Mouse (Mus musculus) neural tube, embryonic 14.5 days (tissue): ENCODE results near the gene Opcml. TPM values are rescaled to one million over a fixed set of nuclear protein-coding genes. Genes with fewer than 3 reads are reported as not detected.
A peak's percentile ranks its signal among the peaks of the same experiment; 100 is the strongest.

Experiments
- ATAC-seq: fragments of 200-750 bp; cut with Nextera tagmentation; 2 replicates; pipeline ENCODE4 v1.8.0; 2017; ENCODE audit warnings: low read depth, mild to moderate bottlenecking, moderate TSS enrichment, moderate library complexity
- H3K27ac ChIP-seq: fragments of 300-500 bp; sonication (generic); 2 replicates; pipeline ENCODE4 v1.5.1; 2014; ENCODE audit warnings: low read depth, mild to moderate bottlenecking, control low read depth, low read length, moderate library complexity, mixed read lengths
- H3K27me3 ChIP-seq: fragments of 300-500 bp; sonication (generic); 2 replicates; pipeline ENCODE4 v1.6.1; 2014; ENCODE audit warnings: low read length; ENCODE audit not compliant: control insufficient read depth, insufficient read depth
- H3K36me3 ChIP-seq: fragments of 300-500 bp; sonication (generic); 2 replicates; pipeline ENCODE4 v1.6.1; 2014; ENCODE audit warnings: low read length, mixed read lengths; ENCODE audit not compliant: control insufficient read depth, insufficient read depth
- H3K4me1 ChIP-seq: fragments of 300-500 bp; sonication (generic); 2 replicates; pipeline ENCODE4 v1.6.1; 2014; ENCODE audit warnings: low read length; ENCODE audit not compliant: control insufficient read depth, insufficient read depth
- H3K4me2 ChIP-seq: fragments of 300-500 bp; sonication (generic); 2 replicates; pipeline ENCODE4 v1.6.1; 2014; ENCODE audit warnings: mild to moderate bottlenecking, low read depth, low read length, control low read depth
- H3K4me3 ChIP-seq: fragments of 300-500 bp; sonication (generic); 2 replicates; pipeline ENCODE4 v1.5.1; 2014; ENCODE audit warnings: low read depth, low read length, control low read depth, mixed read lengths
- H3K9ac ChIP-seq: fragments of 300-500 bp; sonication (generic); replicated peaks from 2 replicates; pipeline ENCODE4 v1.6.1; 2014; ENCODE audit warnings: low read depth, mild to moderate bottlenecking, control low read depth, low read length, mixed read lengths
- H3K9me3 ChIP-seq: fragments of 300-500 bp; sonication (generic); 2 replicates; pipeline ENCODE4 v1.6.1; 2016; ENCODE audit warnings: low read length; ENCODE audit not compliant: control insufficient read depth
- WGBS: fragments of 180-500 bp; shearing (Covaris S2); extraction: QIAGEN DNeasy Blood & Tissue Kit; methylation state at CpG from one replicate; pipeline ENCODE4 v1.1.7; 2014; 5-methylcytosine and 5-hydroxymethylcytosine counted together
- polyA plus RNA-seq: library from polyadenylated mRNA; unstranded; fragments of >200 nt; fragmentation: Nextera tagmentation; extraction: Ambion mirVana; gene quantifications from 2 replicates; pipeline ENCODE4 v1.2.1, GENCODE M21; 2014

Gene Opcml
- polyA plus RNA-seq, 1 experiment from 2014 or later: 49.3 TPM

DNA sequence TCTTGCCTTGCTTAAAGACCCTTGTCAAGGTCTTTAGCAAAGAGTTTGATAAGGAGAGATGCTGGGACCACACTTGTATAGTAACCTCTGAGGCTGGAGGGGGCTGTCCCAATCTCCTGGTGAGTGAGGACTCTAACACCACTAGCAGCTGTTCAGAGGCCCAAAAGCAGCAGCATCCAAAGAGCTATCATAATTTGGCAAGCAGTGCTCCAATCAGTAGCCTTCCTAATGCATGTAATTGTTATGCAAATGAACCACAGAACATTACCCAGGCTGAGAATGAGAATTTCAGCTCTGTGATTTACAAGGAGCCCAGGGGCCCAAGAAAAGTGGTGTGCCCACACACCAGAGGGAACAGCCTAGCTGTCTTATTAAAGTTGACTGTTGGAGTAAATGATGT, 564.4 kb downstream of the Opcml start:
- Histone ChIP-seq H3K4me2 (no peak overlapping the region), H3K4me1 (no peaks in the 10 kb centered on the region), H3K9me3 (no peaks in the 10 kb centered on the region), H3K27ac (no peak overlapping the region), H3K36me3 (no peaks in the 10 kb centered on the region), H3K27me3 (no peaks in the 10 kb centered on the region), H3K4me3 (no peak overlapping the region), H3K9ac (no peak overlapping the region)
- no peak for ATAC-seq

DNA sequence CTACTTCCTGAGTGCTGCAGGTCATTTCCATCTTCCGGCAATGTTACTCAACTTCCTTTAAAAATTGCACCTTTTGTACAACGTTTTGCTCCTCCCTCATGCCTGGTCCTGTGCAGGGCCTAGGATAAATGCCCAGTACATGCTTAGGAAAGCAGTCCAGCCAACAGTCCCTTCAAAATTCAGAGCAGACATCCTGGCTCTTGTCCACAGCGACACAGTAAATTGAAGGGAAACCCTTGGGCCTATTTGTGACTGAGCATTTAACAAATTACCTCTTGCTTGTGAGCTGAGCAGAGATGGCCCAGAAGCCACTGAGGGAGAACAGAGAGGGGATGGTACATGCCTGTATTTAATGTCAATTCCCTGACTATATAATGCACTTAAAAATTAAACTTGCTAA, 567.4 kb downstream of the Opcml start:
- H3K9me3 ChIP-seq: no peaks in the 10 kb centered on the region
- 53% methylated on average over 3 of the region's 3 CpGs for whole genome bisulfite sequencing
- no peak overlapping the region for H3K9ac ChIP-seq
- no peak overlapping the region for H3K4me3 ChIP-seq
- no peak overlapping the region for H3K27ac ChIP-seq
- no peak for ATAC-seq
- no peaks in the 10 kb centered on the region for H3K27me3 ChIP-seq
- H3K4me2 ChIP-seq: no peak overlapping the region
- H3K4me1 ChIP-seq: no peaks in the 10 kb centered on the region
- no peaks in the 10 kb centered on the region for H3K36me3 ChIP-seq

DNA sequence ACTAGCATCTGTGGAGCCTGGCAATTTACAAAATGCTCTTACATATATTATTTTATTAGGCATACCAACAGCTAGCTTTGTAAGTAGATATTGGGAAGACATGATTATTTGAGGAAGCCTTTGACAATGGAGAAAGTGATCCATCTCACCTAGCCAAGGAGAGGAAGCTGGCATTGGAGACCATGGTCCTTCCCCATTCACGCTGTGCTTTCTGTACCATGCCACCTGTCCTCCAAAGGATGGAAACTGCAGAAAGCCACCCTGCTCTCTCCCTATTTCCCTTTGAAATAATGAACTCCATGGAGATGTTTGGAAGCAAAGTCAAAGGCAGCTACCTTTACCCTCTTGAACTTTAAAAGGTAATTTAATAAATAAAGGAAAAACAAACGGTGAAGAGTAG, 570.1 kb downstream of the Opcml start:
- Histone ChIP-seq H3K4me3 (no peak overlapping the region), H3K4me2 (no peak overlapping the region), H3K36me3 (no peaks in the 10 kb centered on the region), H3K27ac (no peak overlapping the region), H3K27me3 (no peaks in the 10 kb centered on the region), H3K4me1 (no peaks in the 10 kb centered on the region), H3K9ac (no peak overlapping the region), H3K9me3 (no peaks in the 10 kb centered on the region)
- ATAC-seq: no peak
- 90% methylated on average over 2 of the region's 2 CpGs for WGBS

DNA sequence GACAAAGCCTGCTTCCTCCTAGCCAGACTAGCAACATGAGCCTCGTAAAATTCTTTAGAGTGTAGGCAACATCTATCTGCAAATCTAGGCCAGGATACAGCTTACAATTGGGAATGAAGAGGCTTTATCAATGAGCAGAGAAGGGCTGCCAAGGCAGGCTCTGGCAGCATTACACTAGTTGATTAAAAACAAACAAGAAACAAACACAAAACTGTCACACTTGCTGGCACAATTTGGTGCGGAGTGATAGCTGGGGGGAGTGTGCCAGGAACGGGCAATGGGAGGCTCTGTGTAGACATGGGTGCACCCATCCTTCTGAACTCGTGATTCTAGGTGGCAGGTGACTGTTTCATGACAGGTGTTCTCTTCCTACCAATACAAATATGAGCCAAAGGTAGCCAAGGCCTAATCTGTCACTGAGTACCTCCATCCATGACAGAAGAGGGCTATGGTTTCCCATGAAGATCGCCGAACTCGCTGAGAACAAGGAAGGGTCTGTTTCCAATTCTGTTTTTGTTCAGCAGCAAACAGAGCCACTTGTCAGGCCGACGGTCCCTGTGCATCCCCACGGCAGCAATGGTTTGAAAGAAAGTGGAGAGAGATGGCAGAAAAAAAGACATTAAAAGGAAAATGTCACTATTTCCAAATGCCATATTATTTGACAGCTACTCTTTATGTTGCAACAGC, 574.0 kb downstream of the Opcml start:
- Histone ChIP-seq H3K27ac (no peak overlapping the region), H3K4me3 (no peak overlapping the region), H3K4me1 (no peaks in the 10 kb centered on the region), H3K4me2 (no peak overlapping the region), H3K9me3 (no peaks in the 10 kb centered on the region), H3K36me3 (no peaks in the 10 kb centered on the region), H3K27me3 (no peaks in the 10 kb centered on the region), H3K9ac (no peak overlapping the region)
- no peak for ATAC-seq
- 71% methylated on average over 10 of the region's 10 CpGs for WGBS

DNA sequence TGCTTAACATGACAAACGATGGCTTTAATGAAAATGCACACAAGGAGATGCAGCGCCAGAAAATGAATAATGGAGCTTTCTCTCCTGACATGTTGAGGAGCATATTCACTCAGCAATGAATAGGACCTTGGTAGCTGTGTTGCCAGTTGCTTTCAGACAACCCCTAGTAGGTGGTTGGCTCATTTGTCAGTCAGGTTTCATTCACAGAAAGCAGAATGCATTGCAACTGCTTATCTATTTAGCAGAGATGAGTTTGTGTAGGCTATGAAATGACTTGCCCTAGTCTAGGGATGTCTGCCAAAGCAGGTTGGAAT, 574.5 kb downstream of the Opcml start:
- Histone ChIP-seq H3K27ac (no peak overlapping the region), H3K36me3 (no peaks in the 10 kb centered on the region), H3K4me2 (no peak overlapping the region), H3K27me3 (no peaks in the 10 kb centered on the region), H3K9ac (no peak overlapping the region), H3K4me1 (no peaks in the 10 kb centered on the region), H3K4me3 (no peak overlapping the region), H3K9me3 (no peaks in the 10 kb centered on the region)
- WGBS: 72% methylated on average over 2 of the region's 2 CpGs
- no peak for ATAC-seq

DNA sequence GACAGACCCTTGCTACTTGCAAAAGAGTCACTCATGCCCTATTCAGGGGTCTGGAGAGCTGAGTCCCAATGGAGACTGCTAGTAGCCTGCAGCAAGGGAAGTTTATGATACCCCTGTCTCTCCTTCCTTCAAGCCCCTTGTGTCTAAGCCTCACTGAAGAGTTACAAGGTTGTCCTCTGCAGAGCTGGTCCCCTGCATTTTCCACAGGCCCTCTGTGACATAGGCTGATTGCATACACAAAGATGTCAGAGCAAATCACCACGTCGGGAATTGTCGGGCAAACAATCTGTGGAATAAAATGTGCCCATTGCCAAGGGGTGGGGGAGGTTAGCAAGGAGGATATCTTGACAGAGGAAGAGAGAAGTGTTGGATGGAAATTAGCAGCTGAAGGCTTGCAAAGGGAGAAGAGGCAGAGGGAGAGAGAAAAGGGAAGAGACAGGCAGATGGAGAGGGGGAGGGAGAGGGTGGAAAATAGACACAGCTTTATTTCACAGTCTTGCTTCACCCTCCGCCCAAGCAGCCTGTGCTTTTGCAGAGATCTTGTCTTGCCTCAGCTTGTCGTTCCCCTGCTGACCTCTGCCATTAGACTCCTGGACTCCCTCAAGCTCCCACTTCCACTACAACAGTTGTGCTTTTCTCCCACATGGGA, 596.1 kb downstream of the Opcml start:
- Histone ChIP-seq H3K9me3 (no peaks in the 10 kb centered on the region), H3K27ac (no peak overlapping the region; the same call in 1 of the 2 replicates), H3K27me3 (no peaks in the 10 kb centered on the region), H3K4me2 (no peak overlapping the region), H3K9ac (no peak overlapping the region), H3K4me3 (no peak overlapping the region), H3K36me3 (no peaks in the 10 kb centered on the region), H3K4me1 (no peaks in the 10 kb centered on the region)
- WGBS: 48% methylated on average over 5 of the region's 5 CpGs
- ATAC-seq: no peak

DNA sequence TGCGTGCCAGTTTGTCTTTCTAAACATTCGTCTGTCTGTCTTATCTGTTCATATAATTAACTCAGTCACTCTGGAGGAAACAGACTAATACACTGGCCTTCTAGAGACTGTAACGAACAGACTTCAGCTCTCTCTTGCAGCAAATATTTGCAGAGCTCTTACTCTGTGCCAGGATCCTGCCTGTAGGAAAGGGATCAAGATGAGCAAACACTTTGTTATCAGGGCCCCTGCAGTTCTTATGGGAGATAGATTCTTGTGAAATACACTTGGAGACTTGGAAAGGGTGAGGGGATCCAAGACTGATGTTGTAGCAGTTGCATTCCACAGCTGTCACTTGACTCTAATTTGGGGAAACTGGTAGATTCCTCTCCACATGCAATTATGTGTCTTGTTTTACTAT, 604.6 kb downstream of the Opcml start:
- no peak overlapping the region for H3K9ac ChIP-seq
- no peaks in the 10 kb centered on the region for H3K36me3 ChIP-seq
- ATAC-seq: no peak
- H3K9me3 ChIP-seq: no peaks in the 10 kb centered on the region
- no peak overlapping the region for H3K4me2 ChIP-seq
- H3K27ac ChIP-seq: no peak overlapping the region
- H3K4me3 ChIP-seq: no peak overlapping the region
- no peaks in the 10 kb centered on the region for H3K4me1 ChIP-seq
- WGBS: 50% methylated on average over 3 of the region's 3 CpGs
- no peaks in the 10 kb centered on the region for H3K27me3 ChIP-seq

DNA sequence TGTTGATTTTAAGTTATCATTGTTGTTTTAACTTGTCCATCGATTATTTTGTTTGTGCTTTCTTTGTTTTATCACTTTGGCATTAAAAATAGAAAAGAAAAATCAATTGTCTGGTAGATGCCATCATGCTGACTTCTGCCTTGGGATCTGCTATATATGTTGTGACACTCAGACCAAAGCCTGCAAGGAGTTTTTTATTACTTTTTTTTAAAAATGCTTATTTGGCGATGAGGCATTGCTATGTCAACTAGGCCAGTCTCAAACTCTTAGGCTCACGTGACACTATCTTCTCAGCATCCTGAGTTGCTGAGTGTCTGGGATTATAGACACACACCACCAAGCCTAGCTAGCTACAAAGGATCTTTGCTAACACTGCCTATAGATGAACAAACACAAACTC, 605.1 kb downstream of the Opcml start:
- H3K9ac ChIP-seq: no peak overlapping the region
- H3K4me2 ChIP-seq: no peak overlapping the region
- no peaks in the 10 kb centered on the region for H3K9me3 ChIP-seq
- WGBS: 90% methylated on average over 3 of the region's 3 CpGs
- H3K27ac ChIP-seq: no peak overlapping the region
- H3K36me3 ChIP-seq: no peaks in the 10 kb centered on the region
- no peak for ATAC-seq
- H3K4me3 ChIP-seq: no peak overlapping the region
- H3K4me1 ChIP-seq: no peaks in the 10 kb centered on the region
- H3K27me3 ChIP-seq: no peaks in the 10 kb centered on the region

DNA sequence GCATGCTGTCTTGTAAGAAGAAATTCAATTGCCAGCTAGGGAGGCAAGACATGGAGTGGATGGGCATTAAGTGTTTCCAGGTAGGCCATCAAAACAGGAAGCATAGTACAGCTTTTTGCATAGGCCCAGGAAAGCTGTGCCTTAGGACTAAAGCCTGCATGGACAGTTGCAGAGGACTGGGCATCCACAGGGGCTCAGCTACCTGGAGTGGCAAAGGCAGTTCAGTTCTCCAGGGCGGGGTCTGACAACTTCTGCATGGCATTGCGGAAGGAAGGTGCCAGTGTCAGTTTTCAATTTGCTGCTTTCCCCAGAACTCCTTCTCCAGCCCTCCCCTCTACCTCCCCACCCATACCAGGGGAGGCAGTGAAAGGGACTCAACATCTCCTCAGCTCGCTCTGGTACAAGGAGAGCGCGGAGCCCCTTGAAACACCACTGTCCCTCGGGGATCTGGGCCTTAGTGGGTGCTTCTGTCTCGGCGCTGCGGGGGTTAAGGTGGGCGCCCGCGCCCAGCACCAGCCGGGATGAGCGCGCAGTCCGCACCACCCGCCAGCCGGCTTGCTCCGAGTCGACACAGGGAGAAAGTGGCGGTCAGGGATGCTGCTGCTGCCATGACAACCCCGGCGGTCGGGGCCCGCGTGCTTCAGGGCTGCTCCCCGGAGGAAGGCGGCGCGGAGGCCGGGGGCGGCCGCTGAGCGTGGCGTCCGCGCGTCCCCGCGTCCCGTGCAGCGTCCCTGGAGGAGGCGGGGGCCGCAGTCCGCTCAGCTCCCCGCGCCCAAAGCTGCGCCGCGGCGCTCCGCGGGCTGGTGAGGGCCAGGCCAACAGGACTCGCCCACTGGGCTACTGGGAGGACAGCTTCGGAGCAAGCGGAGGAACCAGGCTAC, 612.4 kb downstream of the Opcml start:
- peaks cover 12% of the 10 kb centered on the region for H3K4me1 ChIP-seq
- peak; percentile 89 for ATAC-seq
- no peaks in the 10 kb centered on the region for H3K9me3 ChIP-seq
- peak overlapping the region; percentile 54 for H3K4me3 ChIP-seq
- H3K9ac ChIP-seq: peak overlapping the region; percentile 55
- peak overlapping the region; percentile 16; the same call in 1 of the 2 replicates for H3K27ac ChIP-seq
- no peaks in the 10 kb centered on the region for H3K36me3 ChIP-seq
- no peaks in the 10 kb centered on the region for H3K27me3 ChIP-seq
- under 1% methylated on average over 53 of the region's 56 CpGs for WGBS
- peak overlapping the region; percentile 93 for H3K4me2 ChIP-seq
